ENCODE assay signal across 11 mouse cellular contexts in genomic region chr6:100110981-100111660, GRCm38 (mm10).
A peak's percentile ranks its signal among the peaks of the same experiment; 100 is the strongest.
DNase-seq lines count a peak whose midpoint lies in the region.
"Had no signal": no experiment of that assay in that cellular context is flagged by ENCODE, and none has a peak within 500 bp of the region (broad histone marks: within the 10 kb centered on the region; RNA-seq: fewer than 3 reads in every experiment).

No protein-coding gene starts in this region.

- peak; percentile 32 for DNase-seq in heart, adult 8-10 months (ENCODE audit: low spot score)
- no peak for DNase-seq in heart, postnatal 25 days (ENCODE audit: low spot score)
- DNase-seq in retina, postnatal 1 day = peak; percentile 43
- no peak for DNase-seq in retina, embryonic 14.5 days (ENCODE audit: low spot score)
- peak; percentile 21 for DNase-seq in gastrocnemius, postnatal 25 days
- DNase-seq in embryo, embryonic 9.5 days (ENCODE audit: extremely low spot score) = no peak
- no peak for DNase-seq in frontal cortex, postnatal 14 days (ENCODE audit: low spot score in 2 of 2)
- no peak for DNase-seq in lung, postnatal 10 days
- DNase-seq: liver, embryonic 13.5 days; lung, postnatal 36 days; thymus, postnatal 36 days had no signal

- intact Hi-C loops in heart, postnatal 25 days (cut with DNase I) = no loop called here

Comparison
In these comparisons a context has a peak if more than half of its experiments do, and no peak if none do; other contexts are left out.
1. DNase-seq: peak in heart, adult 8-10 months (single experiment), retina, postnatal 1 day (single experiment) and gastrocnemius, postnatal 25 days (single experiment); none in heart, postnatal 25 days (single experiment), retina, embryonic 14.5 days (single experiment), embryo, embryonic 9.5 days (single experiment), frontal cortex, postnatal 14 days (0 of 2) and lung, postnatal 10 days (single experiment).